Mouse (Mus musculus): Measurements from ENCODE around the gene Noa1.

Noa1 gene

GRCm38 (mm10) chr5:77309924-77310772 is at the start of gene Noa1, which contains the start of gene Polr2b:
Gene Noa1, minus strand, starts transcription at chr5:77310084.
Gene Polr2b, plus strand, starts transcription at chr5:77310147.
- peak; percentile 95 for DNase-seq (ENCODE audit: low spot score)

GRCm38 (mm10) chr5:77358347-77358746 is 48.5 kb upstream of the Noa1 start:
- DNase-seq (ENCODE audit: low spot score), result no peak

- DNase-seq (ENCODE audit: low spot score), result no peak
Observed at GRCm38 (mm10) chr5:77357405-77358149, 47.7 kb upstream of the Noa1 start.

GRCm38 (mm10) chr5:77355307-77356265 is 45.7 kb upstream of the Noa1 start:
- DNase-seq (ENCODE audit: low spot score), result no peak

GRCm38 (mm10) chr5:77354361-77354787 is 44.5 kb upstream of the Noa1 start:
- peak; percentile 58 for DNase-seq (ENCODE audit: low spot score)

- no peak for DNase-seq (ENCODE audit: low spot score)
Observed at GRCm38 (mm10) chr5:77351691-77352090, 41.8 kb upstream of the Noa1 start.

GRCm38 (mm10) chr5:77349971-77350658 is 40.2 kb upstream of the Noa1 start:
- DNase-seq (ENCODE audit: low spot score), result no peak

GRCm38 (mm10) chr5:77348901-77349300 is 39.0 kb upstream of the Noa1 start:
- no peak for DNase-seq (ENCODE audit: low spot score)

GRCm38 (mm10) chr5:77340033-77340432 is 30.1 kb upstream of the Noa1 start:
- no peak for DNase-seq (ENCODE audit: low spot score)

- DNase-seq (ENCODE audit: low spot score), result no peak
Observed at GRCm38 (mm10) chr5:77330154-77330553, 20.3 kb upstream of the Noa1 start.

GRCm38 (mm10) chr5:77324936-77325335 is 15.1 kb upstream of the Noa1 start:
- DNase-seq (ENCODE audit: low spot score), result no peak

GRCm38 (mm10) chr5:77314986-77315385 is 5.1 kb upstream of the Noa1 start:
- no peak for DNase-seq (ENCODE audit: low spot score)

GRCm38 (mm10) chr5:77314206-77314605 is 4.3 kb upstream of the Noa1 start:
- no peak for DNase-seq (ENCODE audit: low spot score)

- no peak for DNase-seq (ENCODE audit: low spot score)
Observed at GRCm38 (mm10) chr5:77309051-77309906, 605 bp downstream of the Noa1 start.

- DNase-seq (ENCODE audit: low spot score), result no peak
Observed at GRCm38 (mm10) chr5:77307821-77308553, 1.9 kb downstream of the Noa1 start.

- DNase-seq (ENCODE audit: low spot score), result no peak
Observed at GRCm38 (mm10) chr5:77301296-77301903, 8.5 kb downstream of the Noa1 start.

GRCm38 (mm10) chr5:77299486-77299885 is 10.4 kb downstream of the Noa1 start:
- DNase-seq (ENCODE audit: low spot score), result no peak

GRCm38 (mm10) chr5:77292803-77293522 is 16.9 kb downstream of the Noa1 start:
- no peak for DNase-seq (ENCODE audit: low spot score)

- no peak for DNase-seq (ENCODE audit: low spot score)
Observed at GRCm38 (mm10) chr5:77290606-77291005, 19.3 kb downstream of the Noa1 start.
